Mouse (Mus musculus) megakaryocyte, embryonic 14.5 days (primary cell): Measurements from ENCODE around the gene Krt88.

Experiments used
- FLI1 ChIP-seq: IDR thresholded peaks from 2 replicates; pipeline ENCODE4 v1.6.1; 2012; ENCODE audit warnings: low read length, inconsistent platforms, mixed read lengths
- GATA1 ChIP-seq: IDR thresholded peaks from 3 replicates; pipeline ENCODE4 v1.6.1; 2012; ENCODE audit warnings: mixed read lengths, low read length, inconsistent platforms, borderline replicate concordance

DNA sequence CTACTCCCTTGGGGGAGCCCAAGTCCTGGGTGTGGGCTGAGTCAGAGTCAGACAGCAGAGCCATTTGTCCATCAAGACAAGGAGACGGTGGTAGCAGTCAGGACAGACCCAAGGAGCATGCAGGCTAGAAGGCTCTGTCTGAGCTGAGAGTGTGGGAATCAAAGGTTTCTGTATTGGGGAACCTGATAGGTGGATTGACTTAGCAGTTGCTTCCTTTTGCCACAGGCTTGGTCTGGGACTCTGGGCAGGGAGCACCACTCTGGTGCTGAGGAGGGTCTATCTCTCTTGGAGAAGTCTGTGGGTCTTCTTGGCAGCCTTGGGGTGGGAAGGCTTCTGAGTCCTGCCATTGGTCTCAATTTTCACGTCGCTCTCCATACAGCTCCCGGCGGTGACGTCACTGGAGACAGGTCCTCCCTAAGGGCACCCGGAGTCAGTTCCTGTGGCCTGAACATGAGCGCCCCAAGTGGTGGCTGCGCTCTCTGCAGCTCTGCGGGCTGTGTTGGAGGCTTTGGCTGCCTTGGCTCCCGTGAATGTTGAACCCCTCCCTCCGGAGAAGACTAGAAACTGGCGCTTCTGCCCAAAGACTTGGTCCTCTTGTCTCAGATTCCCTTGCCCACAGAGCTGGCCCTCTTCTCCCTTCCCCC lies 5.7 kb downstream of the Krt88 start:
- no peak for TF ChIP-seq GATA1
- TF ChIP-seq FLI1, result no peak
